Mouse (Mus musculus) natural killer cell, adult 2 months (primary cell): ENCODE measurements at regions not wholly inside any gene's neighbourhood (a gene's known extent, or its start where the extent isn't known, plus 50 kb on each side); places are given as distances from the start of the nearest gene placed in this dataset.
A peak's percentile ranks its signal among the peaks of the same experiment; 100 is the strongest.

Experiments
- DNase-seq, 2 experiments: peaks; one replicate each; pipeline ENCODE4 v3.0.0; 2022; ENCODE audit warnings: low spot score in 2 of 2

GRCm38 (mm10) chr4:55623151-55623760 is 91.0 kb upstream of the Klf4 start:
- DNase-seq = peak; percentile 1 to 48

DNA sequence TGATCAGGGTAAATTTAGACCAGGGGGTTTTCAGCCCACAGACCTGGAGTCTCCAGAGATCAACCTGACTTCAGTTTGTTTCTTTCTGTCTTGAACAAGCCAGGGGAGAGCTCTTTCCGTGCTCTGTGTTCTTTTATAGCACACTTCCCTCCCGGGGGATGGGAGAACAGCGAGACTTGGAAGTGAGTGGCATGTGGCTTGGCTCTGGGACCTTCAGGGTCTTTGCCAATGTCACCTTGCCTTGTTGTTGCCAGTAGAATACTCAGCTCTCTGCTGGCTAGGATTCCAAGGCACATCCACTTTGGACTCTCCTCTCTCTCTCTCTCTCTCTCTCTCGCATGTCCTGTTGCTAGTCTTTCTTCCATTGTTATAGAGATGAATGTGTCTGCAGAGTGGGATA is 90.4 kb upstream of the Klf4 start:
- no peak for DNase-seq

DNA sequence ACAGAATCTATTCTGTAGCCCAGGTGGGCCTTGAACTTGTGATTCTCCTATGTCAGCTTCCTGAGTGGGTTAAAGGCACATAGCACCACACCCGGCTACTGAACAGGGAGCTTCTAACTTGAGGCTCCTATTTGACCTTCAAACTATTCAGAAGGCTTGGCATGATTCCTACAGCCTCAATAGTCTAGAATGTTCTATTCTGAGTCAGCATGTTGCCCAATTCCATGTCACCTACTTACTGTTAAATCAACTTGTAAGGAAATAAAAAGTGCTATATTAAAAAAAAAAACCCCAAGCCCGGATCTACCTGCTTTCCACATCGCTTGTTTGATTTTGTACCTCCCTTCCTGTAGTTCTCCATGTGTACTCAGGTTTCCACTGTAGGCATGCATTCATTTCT is 87.6 kb upstream of the Klf4 start:
- no peak for DNase-seq

DNA sequence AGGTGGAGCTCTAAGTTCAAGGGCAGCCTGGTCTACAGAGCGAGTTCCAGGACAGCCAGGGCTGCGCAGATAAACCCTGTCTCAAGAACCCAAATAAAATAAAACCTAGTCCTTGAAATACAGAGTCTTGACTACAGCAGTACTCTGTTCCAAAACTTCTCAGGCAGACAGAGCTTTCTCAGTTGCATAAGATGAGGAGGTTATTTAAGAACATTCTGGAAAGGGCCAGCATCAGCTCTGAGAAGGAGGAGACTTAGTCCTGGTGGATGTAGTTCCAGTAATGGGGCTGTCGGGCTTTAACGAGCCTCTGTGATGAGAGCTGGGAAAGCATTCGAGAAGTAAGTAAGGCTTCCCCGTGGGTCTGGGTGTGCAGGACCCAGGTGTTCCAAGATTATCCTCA is 83.5 kb upstream of the Klf4 start:
- DNase-seq = no peak

GRCm38 (mm10) chr4:55613523-55613922 is 81.3 kb upstream of the Klf4 start:
- DNase-seq = no peak

GRCm38 (mm10) chr4:55610998-55611397 is 78.7 kb upstream of the Klf4 start:
- DNase-seq = no peak

GRCm38 (mm10) chr4:55609214-55609613 is 76.9 kb upstream of the Klf4 start:
- no peak for DNase-seq

DNA sequence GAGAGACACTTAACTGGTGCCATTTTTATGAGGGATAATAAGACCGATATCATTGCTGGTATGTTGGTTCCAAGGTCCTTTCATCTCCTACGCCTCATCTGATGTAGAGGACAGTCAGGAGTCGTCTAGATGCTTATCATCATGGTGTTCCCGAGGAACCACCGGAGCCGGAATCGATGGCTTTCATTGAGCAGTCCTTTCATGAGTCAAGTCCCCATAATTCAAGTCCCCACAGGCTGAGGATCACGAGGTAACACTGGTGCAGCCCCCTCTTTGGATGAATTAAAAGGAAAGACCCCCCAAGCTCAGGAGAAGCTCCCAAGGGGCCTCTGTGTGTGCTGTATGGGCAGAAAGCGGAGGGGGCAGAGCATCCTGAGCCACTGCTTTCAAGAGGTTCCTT is 73.3 kb upstream of the Klf4 start:
- no peak for DNase-seq

- no peak for DNase-seq
These were observed 72.6 kb upstream of the Klf4 start for GRCm38 (mm10) chr4:55604915-55605314.

GRCm38 (mm10) chr4:55603821-55604435 is 71.7 kb upstream of the Klf4 start:
- no peak for DNase-seq

DNA sequence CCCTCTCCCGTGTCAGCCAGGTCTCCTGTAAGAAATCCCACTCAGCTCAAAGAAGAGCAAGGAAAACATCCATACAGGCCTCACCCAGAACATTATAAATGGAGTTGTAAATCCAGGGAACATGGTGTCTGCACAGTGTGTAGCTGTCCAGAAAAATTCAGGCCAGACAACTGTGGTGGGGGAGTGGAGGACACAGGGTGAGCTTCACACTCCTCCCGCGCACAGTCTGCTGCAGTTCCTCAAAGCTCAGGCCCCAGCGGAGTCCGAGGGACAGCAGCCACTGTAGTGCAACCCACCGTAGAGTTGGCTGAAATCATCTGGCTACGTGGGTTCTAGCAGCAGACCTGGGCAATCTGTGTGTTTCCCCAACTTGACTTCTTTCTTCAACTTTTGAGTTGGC is 62.9 kb upstream of the Klf4 start:
- no peak for DNase-seq

DNA sequence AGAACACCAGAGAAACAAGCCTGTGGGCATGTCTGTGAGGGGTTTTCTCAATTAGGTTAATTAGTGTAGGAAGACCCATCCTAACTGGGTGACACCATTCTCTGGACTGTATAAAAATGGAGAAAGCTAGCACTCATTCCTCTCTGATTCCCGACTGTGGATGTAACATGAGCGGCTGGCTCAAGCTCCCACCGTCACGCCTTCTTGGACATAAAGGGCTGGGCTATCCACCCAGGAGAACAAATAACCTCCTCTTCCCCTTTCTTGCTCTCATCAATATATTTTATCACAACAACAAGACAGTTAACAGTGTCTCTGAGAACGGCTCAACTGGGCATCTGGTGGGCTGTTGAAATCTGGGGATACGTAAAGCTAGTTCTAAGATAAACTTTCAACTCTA is 62.4 kb upstream of the Klf4 start:
- no peak for DNase-seq

DNA sequence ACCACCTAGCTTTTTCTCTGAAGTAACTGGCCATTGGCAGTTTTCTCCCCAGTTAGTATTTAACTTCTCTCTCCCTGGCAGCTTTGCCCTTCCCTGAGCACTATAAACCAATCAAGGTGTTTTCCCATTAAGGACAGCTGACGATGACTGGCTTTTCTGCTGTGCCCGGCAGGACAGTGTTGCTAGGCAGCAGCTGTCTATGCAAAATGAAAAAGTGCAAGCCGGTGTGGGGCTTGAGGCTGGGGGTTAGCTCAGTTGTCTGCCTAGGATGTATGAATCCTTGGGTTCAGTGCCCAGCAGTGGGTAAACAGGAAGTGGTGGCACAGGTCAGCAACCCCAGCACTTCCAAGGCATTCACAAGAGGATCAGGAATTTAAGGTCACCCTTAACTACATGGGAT is 60.9 kb upstream of the Klf4 start:
- DNase-seq = no peak

- peak in 1 of 2 experiments; percentile 2 for DNase-seq
These were observed 53.9 kb upstream of the Klf4 start for GRCm38 (mm10) chr4:55586212-55586611.

- no peak for DNase-seq
These were observed 51.3 kb upstream of the Klf4 start for GRCm38 (mm10) chr4:55583589-55583988.
